Mouse (Mus musculus): ENCODE data around the gene Ankar.

Ankar gene

DNA sequence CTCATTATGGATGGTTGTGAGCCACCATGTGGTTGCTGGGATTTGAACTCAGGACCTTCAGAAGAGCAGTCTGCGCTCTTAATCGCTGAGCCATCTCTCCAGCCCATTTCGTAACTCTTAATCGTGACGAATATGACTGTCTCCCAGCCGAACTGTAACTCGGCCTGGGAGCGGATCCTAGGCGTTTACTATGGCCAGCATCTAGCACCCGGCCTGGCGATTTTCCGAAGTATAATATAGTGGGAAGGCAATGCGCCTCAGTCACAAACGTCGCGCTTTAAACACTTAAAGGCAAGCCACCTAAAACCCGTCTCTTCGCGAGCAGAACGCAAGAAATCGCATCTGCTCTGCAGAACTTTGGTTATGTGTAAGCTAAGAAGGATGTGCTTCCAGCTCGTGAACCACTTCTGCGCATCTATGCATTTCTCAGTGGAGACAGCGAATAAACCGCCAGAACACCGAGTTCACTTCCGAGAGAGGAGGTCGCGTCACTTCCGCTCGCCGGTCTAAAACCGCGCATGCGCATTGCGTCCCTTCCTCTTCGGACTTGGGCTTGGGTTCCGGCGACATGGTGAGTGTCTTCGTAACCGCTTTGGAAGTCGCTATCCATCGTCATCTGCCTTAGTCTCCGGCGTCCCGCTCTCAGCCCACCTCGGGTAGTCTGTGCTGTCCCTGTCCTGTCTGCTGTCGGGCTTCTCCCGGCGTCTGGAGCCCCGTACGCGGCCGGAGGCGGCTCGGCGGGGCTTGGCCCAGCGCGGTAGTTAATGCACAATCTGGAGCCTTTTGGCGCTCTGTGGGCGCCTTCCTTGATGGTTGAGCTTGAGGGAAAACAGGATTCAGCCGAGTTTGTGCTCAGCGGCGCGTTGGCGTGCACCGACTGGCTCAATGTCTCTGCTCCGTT, 10.6 kb upstream of the Ankar start, which contains the start of gene Rpl37a:
TSS of gene Rpl37a (plus strand) at position 538 of the 901 bp plus-strand sequence.
- peak; percentile 97 for DNase-seq (ENCODE audit: low read depth)

DNA sequence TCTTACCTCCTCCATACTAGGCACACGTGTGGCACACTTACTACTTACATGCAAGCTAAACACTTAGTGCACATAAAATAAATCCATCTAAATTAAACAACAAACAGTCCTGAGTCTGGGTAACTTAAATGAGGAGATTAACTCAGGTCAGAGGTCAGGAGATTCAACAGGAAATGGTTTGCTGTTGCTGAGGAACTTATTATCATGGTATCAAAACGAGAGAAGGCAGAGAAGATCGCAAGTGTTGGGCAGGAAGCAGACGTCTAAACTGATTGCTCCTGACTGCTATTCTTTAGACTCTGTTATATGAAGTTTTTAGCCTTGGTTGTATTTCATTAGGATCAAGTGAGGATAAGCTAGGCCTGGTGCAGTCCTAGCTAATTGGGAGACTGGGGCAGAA, 7.1 kb upstream of the Ankar start:
- no peak for DNase-seq (ENCODE audit: low read depth)

DNA sequence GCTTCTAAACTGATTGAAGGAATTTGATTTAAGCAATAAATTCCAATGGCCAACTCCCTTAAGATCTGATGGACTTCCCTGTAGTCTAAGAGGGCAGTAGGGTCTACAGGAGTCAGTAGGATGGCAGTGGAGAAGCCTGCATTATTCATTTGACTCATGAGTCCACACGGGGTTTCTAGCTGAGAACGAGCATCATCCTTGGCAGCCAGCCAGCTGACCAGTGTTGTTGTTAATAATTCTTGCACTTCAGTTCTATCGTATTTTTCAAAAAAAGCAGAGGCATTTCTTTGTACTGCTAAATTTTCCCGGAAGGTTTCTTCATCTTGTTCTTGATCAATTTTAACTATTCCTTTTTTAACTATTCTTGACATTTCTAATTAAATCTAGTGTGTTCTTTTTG, 1.7 kb downstream of the Ankar start:
- DNase-seq (ENCODE audit: low read depth) = no peak

DNA sequence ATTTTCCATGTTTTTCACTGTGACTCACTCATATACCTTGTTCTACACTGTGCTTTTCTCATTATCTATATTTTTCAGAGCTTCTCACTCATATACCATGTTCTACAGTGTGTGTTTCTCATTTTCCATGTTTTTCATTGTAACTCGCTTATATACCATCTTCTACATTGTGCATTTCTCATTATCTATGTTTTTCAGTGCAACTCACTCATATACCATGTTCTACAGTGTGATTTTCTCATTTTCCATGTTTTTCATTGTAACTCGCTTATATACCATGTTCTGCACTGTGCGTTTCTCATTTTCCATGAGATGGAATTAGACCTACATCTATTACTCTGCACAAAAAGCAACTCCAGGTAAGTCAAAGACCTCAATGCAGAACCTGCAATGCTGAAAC, 4.1 kb downstream of the Ankar start:
- DNase-seq (ENCODE audit: low read depth) = peak; percentile 73

DNA sequence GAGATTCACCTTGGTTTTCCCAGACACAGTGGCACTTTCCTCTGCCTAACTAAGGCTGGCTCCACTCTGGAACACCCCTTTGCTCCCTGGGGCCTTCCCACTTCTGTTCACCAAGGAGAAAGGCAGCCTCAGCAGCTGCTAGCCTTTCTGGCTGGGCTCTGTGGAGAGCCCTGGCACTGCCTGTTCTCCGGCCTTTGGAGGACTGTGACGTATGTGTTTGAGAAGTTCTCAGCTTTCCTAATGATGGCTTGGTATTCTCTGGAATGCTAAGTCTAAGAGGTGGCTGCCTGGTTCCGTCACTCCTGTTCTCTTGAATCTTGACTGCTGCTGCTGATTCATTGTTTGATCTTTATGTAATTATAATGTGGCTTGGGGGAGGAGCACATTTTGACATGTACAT, 27.3 kb downstream of the Ankar start:
- DNase-seq (ENCODE audit: low read depth) = no peak

DNA sequence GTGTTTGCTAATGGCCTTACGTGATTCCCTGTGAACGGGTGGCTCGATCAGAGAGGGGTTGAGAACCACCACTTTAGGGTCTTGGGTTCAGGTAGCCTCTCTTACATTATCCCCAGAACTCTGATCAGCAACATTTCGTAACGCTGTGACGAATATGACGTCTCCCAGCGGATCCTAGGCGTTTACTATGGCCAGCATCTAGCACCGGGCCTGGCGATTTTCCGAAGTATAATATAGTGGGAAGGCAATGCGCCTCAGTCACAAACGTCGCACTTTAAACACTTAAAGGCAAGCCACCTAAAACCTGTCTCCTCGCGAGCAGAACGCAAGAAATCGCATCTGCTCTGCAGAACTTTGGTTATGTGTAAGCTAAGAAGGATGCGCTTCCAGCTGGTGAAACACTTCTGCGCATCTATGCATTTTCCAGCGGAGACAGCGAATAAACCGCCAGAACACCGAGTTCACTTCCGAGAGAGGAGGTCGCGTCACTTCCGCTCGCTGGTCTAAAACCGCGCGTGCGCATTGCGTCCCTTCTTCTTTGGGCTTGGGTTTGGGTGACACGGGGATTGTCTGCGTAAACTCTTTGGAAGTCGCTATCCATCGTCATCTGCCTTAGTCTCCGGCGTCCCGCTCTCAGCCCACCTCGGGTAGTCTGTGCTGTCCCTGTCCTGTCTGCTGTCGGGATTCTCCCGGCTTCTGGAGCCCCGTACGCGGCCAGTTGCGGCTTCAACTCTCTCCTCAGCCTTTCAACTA, 59.5 kb downstream of the Ankar start:
- no peak for DNase-seq (ENCODE audit: low read depth)

DNA sequence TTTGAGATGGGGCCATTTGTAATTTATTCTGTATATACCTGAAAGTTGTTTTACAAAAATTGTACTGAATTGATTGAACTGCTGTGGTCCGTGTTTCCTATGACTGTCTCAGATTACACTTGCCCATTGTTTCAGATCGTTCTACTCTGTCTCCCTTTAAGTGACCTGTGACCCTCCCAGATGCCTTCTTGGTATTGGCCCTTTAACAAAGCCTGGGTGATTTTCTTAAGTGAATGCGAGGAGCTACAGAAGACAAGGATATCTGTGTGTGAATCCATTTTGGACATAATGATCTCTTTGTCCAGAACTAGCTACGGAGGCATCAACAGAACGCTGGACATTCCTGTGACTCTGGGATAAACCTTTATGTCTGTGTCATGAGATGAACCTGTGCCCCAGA, 65.2 kb downstream of the Ankar start:
- DNase-seq (ENCODE audit: low read depth) = no peak

DNA sequence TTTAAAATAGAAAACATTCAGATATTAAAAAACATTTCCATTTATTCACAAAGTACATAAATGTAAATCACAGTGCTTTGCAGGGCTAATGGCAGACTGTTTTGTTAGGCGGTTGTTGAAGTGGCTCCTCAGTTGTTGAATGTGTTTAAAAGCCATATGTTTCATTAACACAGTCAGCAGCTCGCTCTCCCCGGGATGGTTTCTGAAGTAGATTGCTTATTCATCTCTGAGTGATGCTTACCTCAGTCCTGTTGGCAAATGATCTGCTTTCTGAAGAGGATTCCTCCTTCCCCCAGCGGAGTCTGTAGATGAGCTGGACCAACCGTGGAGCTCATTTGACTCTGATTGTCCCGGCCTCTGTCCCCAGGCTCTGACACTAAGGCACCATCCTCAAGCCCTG, 88.2 kb downstream of the Ankar start:
- no peak for DNase-seq (ENCODE audit: low read depth)

DNA sequence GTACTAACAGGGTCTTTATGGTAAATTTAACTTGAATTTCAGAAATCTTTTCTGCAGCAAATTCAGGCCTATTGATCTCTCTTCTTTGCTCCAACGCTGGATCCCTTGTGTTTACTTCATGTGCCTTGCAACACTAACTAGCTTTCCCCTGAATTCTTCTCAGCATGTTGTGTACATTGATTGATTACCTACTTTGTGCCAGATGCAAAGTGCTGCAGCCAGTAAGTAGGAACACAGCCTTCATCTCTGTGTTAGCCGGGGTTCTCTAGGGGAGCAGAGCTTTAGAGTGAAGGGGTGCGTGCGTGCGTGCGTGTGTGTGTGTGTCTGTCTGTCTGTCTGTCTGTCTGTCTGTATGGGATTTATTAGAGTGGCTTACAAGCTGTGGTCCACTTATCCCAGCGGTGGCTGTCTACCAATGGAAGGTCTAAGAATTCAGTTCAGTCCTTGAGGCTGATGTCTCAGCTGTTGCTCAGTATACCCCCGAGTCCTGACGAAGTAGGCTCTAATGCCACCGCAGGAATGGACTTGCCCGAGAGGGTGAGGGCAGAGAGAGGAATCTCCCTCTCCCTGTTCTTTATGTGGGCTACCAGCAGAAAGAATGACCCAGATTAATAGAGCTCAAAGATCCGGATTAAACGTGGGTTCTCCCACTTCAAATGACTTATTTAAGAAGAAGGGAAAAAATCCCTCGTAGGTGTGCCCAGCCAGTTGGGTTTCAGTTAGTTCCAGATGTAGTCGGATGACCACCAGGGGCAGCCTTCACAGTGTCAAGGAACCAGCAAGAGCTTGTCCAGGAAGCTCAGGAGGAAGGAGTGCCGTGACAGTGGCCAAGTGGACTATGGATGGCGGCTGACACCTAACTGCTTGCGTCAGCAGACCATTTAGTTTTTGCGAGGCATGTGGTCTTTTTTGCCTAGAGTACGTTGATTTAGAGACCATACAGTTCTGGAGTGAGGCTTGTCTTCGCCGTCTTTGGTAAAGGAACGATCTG, 90.2 kb downstream of the Ankar start:
- no peak for DNase-seq (ENCODE audit: low read depth)

DNA sequence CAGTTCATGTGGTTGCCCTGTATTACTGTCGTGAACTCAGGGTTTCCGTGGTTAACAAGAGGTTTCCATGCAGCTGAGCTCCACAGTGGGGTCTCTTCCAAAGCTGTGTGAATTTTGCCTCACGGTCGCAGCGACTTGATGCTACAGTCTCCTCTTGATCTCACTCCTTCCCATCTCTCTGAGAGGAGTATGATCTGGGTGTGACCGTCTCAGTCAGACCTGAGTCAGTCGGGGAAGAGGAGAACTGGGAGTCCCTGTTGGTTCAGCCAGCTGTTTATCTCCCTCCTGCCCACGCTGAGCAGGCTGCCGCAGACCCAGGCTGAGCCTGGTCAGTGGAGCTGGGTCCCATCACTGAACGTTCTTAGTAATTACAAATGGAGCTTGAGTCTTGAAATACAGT, 91.2 kb downstream of the Ankar start:
- no peak for DNase-seq (ENCODE audit: low read depth)

DNA sequence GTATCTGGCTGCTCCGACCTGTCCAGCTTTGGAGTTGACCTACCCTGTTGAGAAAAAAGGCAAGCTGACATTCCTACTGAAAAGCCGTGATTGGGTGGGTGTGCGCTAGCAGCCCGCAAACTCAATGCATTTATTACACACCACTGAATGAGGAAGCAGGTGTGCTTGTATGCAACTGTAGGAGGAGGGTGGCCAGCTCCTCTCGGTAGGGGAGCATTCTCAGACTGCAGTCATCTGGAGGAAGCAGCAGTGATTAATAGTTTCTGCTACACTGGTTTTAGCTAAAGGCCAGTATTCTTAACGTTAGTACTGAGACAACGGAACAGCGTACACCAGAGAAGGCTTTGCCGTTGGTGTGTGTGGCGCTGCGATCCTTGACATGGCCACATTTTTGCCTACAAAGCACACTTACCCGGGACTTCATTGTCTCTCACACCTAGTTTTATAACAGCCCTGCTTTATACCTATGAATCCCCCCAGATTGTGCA, 94.1 kb downstream of the Ankar start:
- DNase-seq (ENCODE audit: low read depth) = no peak

DNA sequence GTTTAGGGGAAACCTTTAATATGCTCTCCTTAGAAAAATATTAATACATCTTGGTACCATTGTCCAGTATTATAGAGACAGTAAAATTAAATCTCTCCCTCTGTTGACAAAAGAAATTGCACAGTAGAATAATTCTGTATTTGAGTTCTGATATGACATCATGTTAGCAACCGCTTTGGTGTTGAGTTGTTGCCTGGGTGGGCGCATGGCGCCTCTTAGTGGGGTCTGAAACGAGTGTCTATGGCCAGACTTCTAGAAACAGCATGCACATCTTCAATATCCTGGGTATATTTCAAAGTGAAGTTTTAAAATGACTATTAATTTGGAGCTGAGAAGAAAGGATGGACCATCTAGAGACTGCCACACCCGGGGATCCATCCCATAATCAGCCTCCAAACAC, 97.6 kb downstream of the Ankar start:
- no peak for DNase-seq (ENCODE audit: low read depth)

DNA sequence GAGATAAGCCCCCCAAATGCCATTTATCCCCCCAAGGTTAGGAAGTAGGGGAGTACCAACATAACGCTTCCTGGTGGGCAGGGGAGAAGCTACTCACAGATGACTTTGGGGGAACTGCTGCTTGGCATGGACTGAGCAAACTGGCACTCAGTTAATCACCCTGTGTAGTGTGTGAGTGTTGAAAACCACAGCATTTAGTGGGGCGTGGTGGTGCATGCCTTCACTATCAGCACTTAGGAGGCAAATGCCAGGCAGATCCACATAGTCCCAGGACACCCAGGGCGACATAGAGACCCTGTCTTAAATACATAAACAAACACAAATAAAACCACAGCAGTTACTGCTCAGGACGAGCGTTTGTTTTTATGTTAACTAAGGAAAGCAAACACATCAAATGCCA, 98.2 kb downstream of the Ankar start:
- DNase-seq (ENCODE audit: low read depth) = no peak

DNA sequence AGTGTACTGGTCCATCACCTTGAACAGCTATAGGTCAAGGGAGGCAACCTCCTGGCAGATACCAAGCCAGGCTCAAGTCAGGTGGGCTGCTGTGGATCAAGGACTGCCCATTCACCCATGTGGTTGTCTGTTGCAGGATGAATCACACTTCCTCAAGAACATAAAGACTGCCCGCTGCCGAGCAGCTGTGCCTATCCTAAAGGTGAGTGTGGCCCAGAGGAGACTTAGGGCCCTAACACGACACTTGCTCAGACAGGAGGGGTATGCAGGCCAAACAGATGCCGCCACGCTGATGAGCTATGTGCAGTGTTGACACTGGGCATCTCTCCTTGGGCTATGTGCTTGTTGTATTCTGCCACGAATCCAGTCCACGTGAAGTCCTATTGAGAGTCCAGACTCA, 99.1 kb downstream of the Ankar start:
- no peak for DNase-seq (ENCODE audit: low read depth)

DNA sequence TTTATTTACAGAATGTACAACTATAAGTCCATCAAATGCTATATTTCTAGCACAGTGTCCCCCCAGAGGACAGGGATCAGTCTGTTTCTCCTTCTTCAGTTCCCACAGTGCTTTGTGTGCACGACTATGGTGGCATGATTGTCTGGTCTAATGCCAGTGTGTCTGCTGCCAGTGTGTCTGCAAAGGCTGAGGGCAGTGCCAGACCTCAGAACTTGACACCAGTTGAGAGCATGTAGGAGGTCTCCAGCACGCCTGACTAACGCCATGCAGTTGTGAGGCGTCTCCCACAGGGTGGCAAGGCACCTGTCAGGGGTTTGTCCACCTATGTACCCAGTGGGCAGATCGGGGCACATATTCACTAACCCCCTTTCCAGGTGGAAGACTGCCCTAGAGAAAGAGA, 99.6 kb downstream of the Ankar start:
- no peak for DNase-seq (ENCODE audit: low read depth)

DNA sequence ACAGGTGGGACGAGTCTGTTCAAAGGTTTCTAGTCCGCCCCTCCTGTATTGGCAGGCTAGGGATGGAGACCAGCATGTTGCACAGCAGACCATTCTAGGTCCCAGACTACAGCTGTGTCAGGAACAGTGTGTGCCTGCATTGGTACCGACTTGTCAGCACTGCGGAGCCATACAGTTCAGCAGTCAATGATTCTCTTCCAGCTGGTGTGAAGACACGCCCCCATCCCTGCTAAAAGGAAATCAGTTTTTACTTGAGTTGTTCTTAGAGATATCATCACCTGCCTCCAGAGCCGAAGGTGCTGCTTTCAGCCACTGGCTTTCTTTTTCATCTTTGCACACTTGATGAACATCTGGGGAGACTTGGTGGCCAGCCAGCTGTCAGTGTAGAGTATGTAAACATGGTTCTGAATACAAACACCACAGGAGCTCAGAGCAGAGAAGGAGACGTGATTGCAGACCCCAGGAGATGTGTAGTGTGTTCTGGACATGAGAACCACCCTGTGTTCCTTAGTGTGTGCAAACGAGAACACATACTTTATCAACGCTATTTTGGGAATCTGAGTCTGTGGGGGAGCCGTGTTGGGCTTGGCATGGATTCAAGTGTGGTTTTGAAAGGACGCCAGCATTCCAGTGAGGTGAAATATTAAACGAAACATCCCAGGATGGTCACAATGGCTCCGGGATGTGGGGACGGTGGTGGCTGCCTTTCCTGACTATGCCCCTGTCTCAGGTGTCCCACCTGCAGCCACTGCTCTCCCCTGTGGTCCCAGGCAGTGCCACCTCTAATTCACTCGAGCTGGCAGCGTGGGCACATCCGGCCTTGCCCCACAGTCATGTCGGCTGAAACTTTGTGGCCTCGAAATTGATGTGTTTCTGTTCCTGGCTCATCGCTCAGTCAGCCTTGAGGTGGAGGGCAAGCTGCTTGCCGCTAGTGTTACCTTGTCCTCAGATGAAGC, 101.0 kb downstream of the Ankar start:
- no peak for DNase-seq (ENCODE audit: low read depth)

DNA sequence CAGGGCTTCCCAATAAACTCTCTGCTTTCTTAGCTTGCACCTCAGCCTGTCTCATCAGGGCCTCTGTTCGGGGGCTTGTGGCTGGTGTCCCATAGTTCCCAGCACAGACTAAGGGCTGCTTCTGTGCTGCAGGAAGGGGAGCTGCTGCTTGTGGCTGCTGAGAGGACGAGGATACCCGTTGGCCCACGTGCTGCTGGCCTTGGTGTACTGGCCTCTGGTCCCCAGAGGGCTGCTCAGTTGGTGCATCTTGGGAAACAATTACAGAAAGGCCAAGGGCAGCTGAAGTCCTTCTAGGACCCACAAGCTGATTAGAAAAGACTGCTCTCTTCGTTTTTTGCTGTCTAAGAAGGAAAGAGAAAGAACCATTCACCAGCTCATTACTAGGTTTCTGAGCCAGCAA, 104.1 kb downstream of the Ankar start:
- DNase-seq (ENCODE audit: low read depth) = no peak

DNA sequence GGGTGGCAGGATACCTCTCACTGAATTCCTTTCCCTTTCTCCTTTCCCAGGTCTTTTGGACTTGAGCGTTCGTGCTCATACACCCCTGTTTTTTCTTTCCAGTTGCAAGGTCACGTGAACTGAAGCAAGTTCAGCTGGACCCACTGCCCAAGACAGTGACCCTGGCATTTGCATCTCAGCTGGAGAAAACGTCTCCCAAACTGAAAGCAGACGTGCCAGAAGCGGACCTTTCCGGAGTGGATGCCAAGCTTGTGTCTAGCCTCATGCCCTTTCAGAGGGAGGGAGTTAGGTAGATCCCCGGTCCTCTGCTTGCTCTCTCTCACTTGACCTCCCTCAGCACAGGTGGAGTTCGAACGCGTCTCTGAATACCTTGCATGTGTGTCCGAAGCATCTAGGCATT, 104.7 kb downstream of the Ankar start:
- no peak for DNase-seq (ENCODE audit: low read depth)

DNA sequence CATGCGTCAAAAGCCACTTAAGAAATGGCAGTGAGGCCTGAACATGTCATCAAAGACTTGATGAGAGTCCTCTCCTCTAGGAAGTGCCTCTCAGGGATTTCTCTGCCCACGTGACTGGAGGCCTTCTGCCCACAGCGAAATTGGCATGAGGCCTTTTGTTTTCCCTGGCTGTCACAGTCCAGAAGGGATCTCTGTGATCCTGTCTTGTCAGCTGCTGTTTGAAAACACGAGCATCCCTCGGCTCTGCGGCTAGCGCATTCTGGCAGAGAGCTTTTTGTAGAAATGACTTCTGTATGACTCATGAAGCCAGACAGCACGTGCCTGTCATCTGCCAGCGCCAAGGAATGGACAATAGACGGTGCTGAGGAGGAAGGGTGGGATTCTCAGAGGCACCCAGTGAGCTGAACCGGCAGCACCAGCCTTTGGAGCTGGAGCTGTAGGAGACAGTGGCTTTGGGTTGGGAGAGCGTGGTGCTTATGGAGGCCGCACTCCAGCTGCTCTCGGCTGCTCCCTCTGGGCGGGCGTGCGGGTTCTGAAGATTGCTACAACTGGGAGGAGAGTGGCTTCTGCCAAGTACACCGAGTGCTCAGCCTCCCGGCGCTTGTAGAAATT, 106.9 kb downstream of the Ankar start:
- no peak for DNase-seq (ENCODE audit: low read depth)
